Comparison of ENCODE assay signal across 13 mouse cellular contexts in the genomic region with DNA sequence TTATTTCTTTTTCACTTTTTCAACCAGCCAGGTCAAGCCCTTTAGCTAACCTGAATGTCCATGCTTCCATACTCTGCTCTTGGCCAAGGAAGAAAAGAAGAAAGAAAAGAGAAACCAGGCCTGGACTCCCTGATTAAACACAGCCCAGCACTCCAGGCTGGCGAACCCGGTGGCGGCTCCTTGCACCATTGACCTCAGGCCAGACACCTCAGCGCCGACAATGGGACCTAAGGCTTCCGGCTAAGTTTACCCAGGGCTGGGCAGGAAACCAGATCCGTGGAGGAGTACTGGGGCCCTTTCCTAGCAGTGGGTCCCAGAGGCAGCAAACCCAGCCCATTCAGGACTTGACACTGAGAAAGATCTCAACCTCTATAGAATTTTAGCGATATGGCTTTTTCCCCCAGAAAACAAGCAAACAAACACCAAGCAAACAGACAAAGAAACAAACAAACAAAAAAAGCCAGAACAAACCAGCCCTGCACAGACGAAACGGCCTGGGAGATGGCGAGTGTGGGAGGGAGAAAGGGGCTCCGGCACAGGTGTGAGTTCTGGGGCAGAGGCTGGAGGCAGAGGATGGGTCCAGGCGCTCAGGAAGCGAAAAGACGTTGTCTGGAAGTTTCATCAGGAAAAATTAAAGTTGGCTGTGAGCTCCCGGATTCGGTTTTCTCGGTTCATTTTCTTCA. TPM values are rescaled to one million over a fixed set of nuclear protein-coding genes. Genes with fewer than 3 reads are reported as not detected.
DNase-seq lines count a peak whose midpoint lies in the region; ATAC-seq and TF ChIP-seq lines count a peak whose summit lies in the region.
"Had no signal": no experiment of that assay in that cellular context is flagged by ENCODE, and none has a peak within 500 bp of the region (broad histone marks: within the 10 kb centered on the region; RNA-seq: fewer than 3 reads in every experiment).

No protein-coding gene starts in this region.

- no peaks in the 10 kb centered on the region for H3K36me3 ChIP-seq in heart, embryonic 10.5 days
- no peaks in the 10 kb centered on the region for H3K36me3 ChIP-seq in C2C12 (ENCODE audit: control insufficient read depth, insufficient read depth)
- no peaks in the 10 kb centered on the region for H3K36me3 ChIP-seq in intestine, embryonic 14.5 days (ENCODE audit: control insufficient read depth, insufficient read depth, low read length)
- H3K36me3 ChIP-seq: midbrain, embryonic 10.5 days had no signal

- H3K9me3 ChIP-seq in heart, embryonic 10.5 days, result no peaks in the 10 kb centered on the region
- no peaks in the 10 kb centered on the region for H3K9me3 ChIP-seq in intestine, embryonic 14.5 days (ENCODE audit: control insufficient read depth, low read length)
- H3K9me3 ChIP-seq: midbrain, embryonic 10.5 days had no signal

- ATAC-seq in intestine, embryonic 14.5 days (replicated peaks; ENCODE audit: low FRiP score, low TSS enrichment, low read depth), result no peak
- ATAC-seq: activated CD4-positive, CD25-positive, alpha-beta regulatory T cell, adult 4 months had no signal

- no peak for DNase-seq in heart, embryonic 10.5 days (ENCODE audit: low spot score)
- DNase-seq in heart, adult 9 months (ENCODE audit: low spot score in 2 of 2), result no peak
- DNase-seq in intestine, embryonic 14.5 days (ENCODE audit: low spot score), result peak; percentile 77
- DNase-seq in kidney, postnatal 4 days, result peak; percentile 73 to 83
- no peak for DNase-seq in Muller cell, postnatal 12 days (ENCODE audit: inconsistent ontology term)
- no peak for DNase-seq in left cerebral cortex, adult 11 months (ENCODE audit: low spot score)
- no peak for DNase-seq in yolk sac, embryonic 10.5 days (ENCODE audit: low spot score)

- no peak for TF ChIP-seq CTCF in C2C12 (IDR thresholded peaks at IDR 0.05; ENCODE audit: control insufficient read depth, insufficient read depth, insufficient read length)

- H3K4me1 ChIP-seq in heart, embryonic 10.5 days, result peaks cover 20% of the 10 kb centered on the region
- H3K4me1 ChIP-seq in intestine, embryonic 14.5 days (replicated peaks; ENCODE audit: control insufficient read depth, insufficient read depth, low read length), result no peaks in the 10 kb centered on the region

- peaks cover 100% of the 10 kb centered on the region for H3K79me2 ChIP-seq in C2C12 (ENCODE audit: control insufficient read depth, insufficient read depth)

- H3K79me3 ChIP-seq in C2C12 (ENCODE audit: low read depth), result peaks cover 93% of the 10 kb centered on the region

- H3ac ChIP-seq in C2C12 (ENCODE audit: control insufficient read depth, insufficient read length, low read depth), result peak overlapping the region; percentile 63

- peak overlapping the region; percentile 32 for H3K4me2 ChIP-seq in intestine, embryonic 14.5 days (ENCODE audit: low read length)

- 1% methylated on average over 18 of the region's 18 CpGs for WGBS in heart, embryonic 10.5 days
- WGBS in intestine, embryonic 14.5 days, result 3% methylated on average over 18 of the region's 18 CpGs

- peak overlapping the region; percentile 63 for H3K9ac ChIP-seq in intestine, embryonic 14.5 days (ENCODE audit: low read length)
- H3K9ac ChIP-seq: liver, embryonic 14.5 days had no signal

- 0 out of 2 replicates have a peak overlapping the region, but pooled peaks have one; percentile 0 for H3K4me3 ChIP-seq in heart, embryonic 10.5 days
- peak overlapping the region; percentile 45 for H3K4me3 ChIP-seq in C2C12 (ENCODE audit: insufficient read depth, poor library complexity, severe bottlenecking)
- H3K4me3 ChIP-seq in intestine, embryonic 14.5 days (ENCODE audit: low read depth, low read length), result peak overlapping the region; percentile 32
- H3K4me3 ChIP-seq: midbrain, embryonic 10.5 days had no signal

- no peak overlapping the region for H3K27ac ChIP-seq in heart, embryonic 10.5 days
- peak overlapping the region; percentile 52; the same call in 1 of the 2 replicates for H3K27ac ChIP-seq in intestine, embryonic 14.5 days (ENCODE audit: low read depth)
- H3K27ac ChIP-seq: liver, embryonic 14.5 days; midbrain, embryonic 10.5 days had no signal

- peaks cover 99% of the 10 kb centered on the region for H3K27me3 ChIP-seq in heart, embryonic 10.5 days (ENCODE audit: insufficient read depth, poor library complexity, severe bottlenecking)
- H3K27me3 ChIP-seq in C2C12 (ENCODE audit: control insufficient read depth, insufficient read depth, insufficient read length), result no peaks in the 10 kb centered on the region
- H3K27me3 ChIP-seq in intestine, embryonic 14.5 days (replicated peaks; ENCODE audit: control insufficient read depth, insufficient read depth, low read length), result peaks cover 98% of the 10 kb centered on the region

TF ChIP-seq in C2C12, 6 proteins besides CTCF, POLR2A, EP300 and RAD21:
- TF ChIP-seq MYOG (IDR thresholded peaks at IDR 0.05; ENCODE audit: control insufficient read depth, extremely low read depth, insufficient read length) (no peak), MAX (IDR thresholded peaks at IDR 0.05) (no peak), MYOD1 (IDR thresholded peaks at IDR 0.05; ENCODE audit: control insufficient read depth, insufficient read length, low read depth) (no peak), CEBPB (IDR thresholded peaks at IDR 0.05; ENCODE audit: low read depth) (no peak), FOSL1 (IDR thresholded peaks at IDR 0.05; ENCODE audit: insufficient read depth, low read length, poor library complexity, severe bottlenecking) (no peak), USF1 (IDR thresholded peaks at IDR 0.05; ENCODE audit: low read depth) (no peak)

RNA-seq across cellular contexts. Expression of gene Hoxa9, which starts 1.1 kb away (rescaled TPM):
- polyA plus RNA-seq in heart, embryonic 10.5 days (2016; fragmentation: Nextera tagmentation; extraction: Ambion mirVana), result 0.37 and 5.6 TPM in 2 replicates
- polyA plus RNA-seq in C2C12 (2012; fragmentation: generic; extraction: Trizol), result 19.3 TPM
- 4.2 and 7.1 TPM in 2 replicates for polyA plus RNA-seq in intestine, embryonic 14.5 days (2014; fragmentation: Nextera tagmentation; extraction: Ambion mirVana)
- polyA plus RNA-seq: cortical plate, adult 2 months; midbrain, embryonic 10.5 days had no signal

RNA-seq across cellular contexts. Expression of gene Hoxa10, which starts 8.6 kb away (rescaled TPM):
- 0.30 and 3.6 TPM in 2 replicates for polyA plus RNA-seq in heart, embryonic 10.5 days (2016; fragmentation: Nextera tagmentation; extraction: Ambion mirVana)
- polyA plus RNA-seq in C2C12 (2012; fragmentation: generic; extraction: Trizol), result 19.8 TPM
- 15.6 and 20.4 TPM in 2 replicates for polyA plus RNA-seq in intestine, embryonic 14.5 days (2014; fragmentation: Nextera tagmentation; extraction: Ambion mirVana)
- polyA plus RNA-seq: activated CD4-positive, CD25-positive, alpha-beta regulatory T cell, adult 4 months; cortical plate, adult 2 months had no signal

RNA-seq across cellular contexts. Expression of gene Hoxa7, which starts 10.4 kb away (rescaled TPM):
- 0.11 and 2.5 TPM in 2 replicates for polyA plus RNA-seq in heart, embryonic 10.5 days (2016; fragmentation: Nextera tagmentation; extraction: Ambion mirVana)
- polyA plus RNA-seq in C2C12 (2012; fragmentation: generic; extraction: Trizol), result 7.5 TPM
- polyA plus RNA-seq in intestine, embryonic 14.5 days (2014; fragmentation: Nextera tagmentation; extraction: Ambion mirVana), result 9.2 and 10.1 TPM in 2 replicates
- polyA plus RNA-seq: activated CD4-positive, CD25-positive, alpha-beta regulatory T cell, adult 4 months; cortical plate, adult 2 months; midbrain, embryonic 10.5 days had no signal

RNA-seq across cellular contexts. Expression of gene Hoxa11, which starts 13.6 kb away (rescaled TPM):
- polyA plus RNA-seq in heart, embryonic 10.5 days (2016; fragmentation: Nextera tagmentation; extraction: Ambion mirVana), result 0.06 and 1.7 TPM in 2 replicates
- 19.2 TPM for polyA plus RNA-seq in C2C12 (2012; fragmentation: generic; extraction: Trizol)
- 2.0 and 2.6 TPM in 2 replicates for polyA plus RNA-seq in intestine, embryonic 14.5 days (2014; fragmentation: Nextera tagmentation; extraction: Ambion mirVana)
- polyA plus RNA-seq: activated CD4-positive, CD25-positive, alpha-beta regulatory T cell, adult 4 months; cortical plate, adult 2 months; heart, embryonic 14.5 days; liver, embryonic 14.5 days; midbrain, embryonic 10.5 days had no signal

RNA-seq across cellular contexts. Expression of gene Gm28308, which starts 18.9 kb away (rescaled TPM):
- polyA plus RNA-seq in heart, embryonic 10.5 days (2016; fragmentation: Nextera tagmentation; extraction: Ambion mirVana), result not detected in 2 replicates
- 0.75 TPM for polyA plus RNA-seq in C2C12 (2012; fragmentation: generic; extraction: Trizol)
- not detected in 2 replicates for polyA plus RNA-seq in intestine, embryonic 14.5 days (2014; fragmentation: Nextera tagmentation; extraction: Ambion mirVana)
- polyA plus RNA-seq: activated CD4-positive, CD25-positive, alpha-beta regulatory T cell, adult 4 months; cortical plate, adult 2 months; heart, embryonic 14.5 days; liver, embryonic 14.5 days; midbrain, embryonic 10.5 days had no signal

Comparison
In these comparisons a context has a peak if more than half of its experiments do, and no peak if none do; other contexts are left out.
1. DNase-seq: peak in intestine, embryonic 14.5 days (single experiment) and kidney, postnatal 4 days (2 of 2); none in heart, embryonic 10.5 days (single experiment), heart, adult 9 months (0 of 2), Muller cell, postnatal 12 days (single experiment), left cerebral cortex, adult 11 months (single experiment) and yolk sac, embryonic 10.5 days (single experiment).
2. Peak in every context shown above with its lines, with median percentiles within 50 percentile points of each other: H3K4me3 ChIP-seq.